Mouse (Mus musculus) liver, postnatal 0 days (tissue): ENCODE measurements around the gene Lmo4. TPM values are rescaled to one million over a fixed set of nuclear protein-coding genes. Genes with fewer than 3 reads are reported as not detected.

Source experiments
- ATAC-seq: fragments of 200-750 bp; cut with Nextera tagmentation; 2 replicates; pipeline ENCODE4 v1.8.0; 2017; ENCODE audit warnings: mild to moderate bottlenecking, moderate library complexity
- DNase-seq: peaks from one replicate; pipeline ENCODE4 v3.0.0-alpha.2; 2016
- H3K27ac ChIP-seq: fragments of 300-500 bp; sonication (generic); 2 replicates; pipeline ENCODE4 v1.5.1; 2014; ENCODE audit warnings: antibody characterized with exemption, moderate library complexity, mild to moderate bottlenecking, low read depth
- H3K27me3 ChIP-seq: fragments of 300-500 bp; sonication (generic); 2 replicates; pipeline ENCODE4 v1.6.1; 2014; ENCODE audit warnings: low read length, control low read depth, mixed read lengths; ENCODE audit not compliant: insufficient read depth
- H3K36me3 ChIP-seq: fragments of 300-500 bp; sonication (generic); replicated peaks from 2 replicates; pipeline ENCODE4 v1.6.1; 2014; ENCODE audit warnings: mild to moderate bottlenecking, control low read depth, low read length, moderate library complexity, mixed read lengths; ENCODE audit not compliant: insufficient read depth
- H3K4me1 ChIP-seq: fragments of 300-500 bp; sonication (generic); 2 replicates; pipeline ENCODE4 v1.6.1; 2014; ENCODE audit warnings: antibody characterized with exemption, mild to moderate bottlenecking, control low read depth; ENCODE audit not compliant: insufficient read depth
- H3K4me2 ChIP-seq: fragments of 300-500 bp; sonication (generic); 2 replicates; pipeline ENCODE4 v1.6.1; 2014; ENCODE audit warnings: low read depth, mild to moderate bottlenecking, low read length, moderate library complexity, mixed read lengths
- H3K4me3 ChIP-seq: fragments of 300-500 bp; sonication (generic); 2 replicates; pipeline ENCODE4 v1.5.1; 2014; ENCODE audit warnings: low read depth, low read length
- H3K9ac ChIP-seq: fragments of 300-500 bp; sonication (generic); replicated peaks from 2 replicates; pipeline ENCODE4 v1.6.1; 2014; ENCODE audit warnings: mild to moderate bottlenecking, moderate library complexity
- H3K9me3 ChIP-seq: fragments of 300-500 bp; sonication (generic); 2 replicates; pipeline ENCODE4 v1.6.1; 2016; ENCODE audit warnings: mild to moderate bottlenecking, control low read depth, low read length, mixed read lengths
- CTCF ChIP-seq: sonication (generic); IDR thresholded peaks from 2 replicates; pipeline ENCODE4 v1.5.1; 2016; ENCODE audit warnings: antibody characterized with exemption, low read depth
- EP300 ChIP-seq: IDR thresholded peaks from 2 replicates; pipeline ENCODE4 v1.6.1; 2016; ENCODE audit warnings: antibody characterized with exemption, low read depth, mild to moderate bottlenecking
- WGBS: fragments of 180-500 bp; shearing (Covaris S2); extraction: QIAGEN DNeasy Blood & Tissue Kit; methylation state at CpG from one replicate; pipeline ENCODE4 v1.1.7; 2014; ENCODE audit not compliant: insufficient replicate concordance; 5-methylcytosine and 5-hydroxymethylcytosine counted together
- polyA plus RNA-seq: library from polyadenylated mRNA; unstranded; fragments of >200 nt; fragmentation: Nextera tagmentation; extraction: Ambion mirVana; gene quantifications from 2 replicates; pipeline ENCODE4 v1.2.1, GENCODE M21; 2015

The Lmo4 gene
- polyA plus RNA-seq, 1 experiment from 2014 or later = 17.4 TPM

DNA sequence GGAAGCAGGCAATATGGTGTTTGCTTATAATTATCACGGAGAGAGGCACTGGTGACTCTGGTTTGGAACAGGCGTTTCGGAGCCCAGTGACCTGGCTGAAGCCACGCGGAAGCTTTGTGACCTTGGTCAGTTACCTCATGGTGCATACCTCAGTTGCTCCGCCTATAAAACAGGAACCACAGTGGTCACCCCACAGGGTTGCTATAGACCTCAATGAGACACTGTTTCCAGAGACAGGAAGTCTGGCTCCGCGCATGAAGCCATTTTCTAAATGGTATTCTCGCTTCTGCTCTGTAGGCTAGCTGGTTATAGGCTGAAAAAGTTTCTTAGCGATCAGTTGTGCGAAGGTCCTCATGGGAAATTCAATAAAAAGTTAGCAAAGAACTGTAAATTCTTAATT, 33.5 kb upstream of the Lmo4 start:
- Histone ChIP-seq H3K4me3 (no peak overlapping the region), H3K4me1 (no peaks in the 10 kb centered on the region), H3K9me3 (no peaks in the 10 kb centered on the region), H3K9ac (no peak overlapping the region), H3K27me3 (no peaks in the 10 kb centered on the region), H3K27ac (no peak overlapping the region), H3K36me3 (no peaks in the 10 kb centered on the region), H3K4me2 (no peak overlapping the region)
- TF ChIP-seq CTCF (no peak), EP300 (no peak)
- 82% methylated on average over 11 of the region's 11 CpGs for WGBS
- ATAC-seq (no peak), DNase-seq (no peak)

DNA sequence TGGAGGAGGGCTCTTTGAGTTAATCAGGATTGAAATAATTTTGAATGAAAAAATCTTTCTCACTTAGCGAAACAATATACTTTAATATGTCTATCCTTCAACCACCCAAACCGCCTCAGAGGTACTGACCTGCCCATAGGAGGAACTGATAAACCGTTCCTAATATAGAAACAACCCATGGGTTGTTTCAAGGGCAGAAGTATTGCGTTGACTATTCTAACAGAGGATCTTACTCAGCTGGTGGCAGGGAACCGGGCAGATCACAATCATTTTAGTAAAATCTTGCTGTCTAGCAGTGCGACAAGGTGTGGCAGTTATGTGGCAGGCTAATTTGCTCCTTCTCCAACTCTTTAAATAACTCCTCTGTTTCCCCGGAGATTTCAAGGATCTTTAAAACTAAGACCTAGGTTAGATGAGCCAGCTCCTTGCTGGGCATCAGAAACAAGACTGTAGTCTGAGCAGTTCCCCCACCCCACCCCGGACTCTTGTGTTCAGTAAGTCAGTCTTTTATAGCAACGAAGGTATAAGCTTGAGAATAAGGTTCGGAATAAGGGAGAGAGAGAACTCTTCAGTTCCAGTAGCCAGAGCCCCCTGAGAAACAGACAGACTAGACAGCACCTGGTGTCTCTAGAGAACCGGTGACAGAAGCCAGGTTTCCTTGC, 27.5 kb upstream of the Lmo4 start:
- Histone ChIP-seq H3K4me3 (no peak overlapping the region), H3K9ac (no peak overlapping the region), H3K4me1 (no peaks in the 10 kb centered on the region), H3K27ac (no peak overlapping the region; the same call in 1 of the 2 replicates), H3K27me3 (no peaks in the 10 kb centered on the region), H3K36me3 (no peaks in the 10 kb centered on the region), H3K9me3 (no peaks in the 10 kb centered on the region), H3K4me2 (no peak overlapping the region)
- DNase-seq = no peak
- TF ChIP-seq EP300 (no peak), CTCF (no peak)
- WGBS = 56% methylated on average over 11 of the region's 11 CpGs
- ATAC-seq = no peak

DNA sequence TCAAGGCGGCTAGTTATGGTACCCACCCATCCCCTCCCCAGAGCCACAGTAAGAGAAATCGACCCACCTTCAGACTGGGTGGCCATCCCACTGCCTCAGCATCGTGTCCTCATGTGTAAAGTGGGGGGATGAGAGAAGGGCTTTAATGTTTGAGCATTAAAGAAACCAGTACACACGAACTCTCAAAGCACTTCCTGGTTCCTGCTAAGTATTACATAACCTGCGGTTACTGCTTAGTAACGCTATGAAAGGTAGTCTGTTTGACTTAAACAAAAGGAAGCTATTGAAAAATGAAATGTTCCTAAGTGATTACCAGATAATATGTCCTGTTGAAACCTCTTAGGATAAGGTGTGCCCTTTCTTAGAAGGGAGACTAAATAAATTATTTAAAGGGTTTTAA, 26.9 kb upstream of the Lmo4 start:
- 50% methylated on average over 6 of the region's 6 CpGs for WGBS

DNA sequence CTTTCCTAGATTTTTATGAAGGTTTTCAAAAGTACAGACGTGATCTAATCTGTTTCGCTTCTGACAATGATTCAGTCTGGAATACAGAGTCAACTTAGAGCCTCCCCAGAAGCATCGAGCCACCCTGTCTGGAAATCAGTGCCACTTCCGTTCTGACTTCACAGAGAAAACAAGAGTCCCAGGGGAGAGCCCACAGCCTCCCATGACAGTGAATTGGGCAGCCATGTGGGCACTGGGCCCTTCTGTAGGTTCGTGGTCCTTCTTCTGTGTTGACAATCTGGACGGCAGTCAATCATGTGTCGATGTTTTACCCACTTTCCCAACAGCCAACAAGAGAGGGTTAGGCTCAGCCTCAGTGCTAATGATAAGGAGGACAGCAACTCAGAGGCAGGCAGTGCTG, 26.4 kb upstream of the Lmo4 start:
- 66% methylated on average over 7 of the region's 7 CpGs for WGBS
- Histone ChIP-seq H3K4me1 (no peaks in the 10 kb centered on the region), H3K9me3 (no peaks in the 10 kb centered on the region), H3K36me3 (no peaks in the 10 kb centered on the region), H3K27me3 (no peaks in the 10 kb centered on the region), H3K27ac (no peak overlapping the region), H3K4me3 (no peak overlapping the region), H3K9ac (no peak overlapping the region), H3K4me2 (peak overlapping the region; percentile 3; the same call in 1 of the 2 replicates)
- TF ChIP-seq EP300 = no peak
- TF ChIP-seq CTCF = no peak
- DNase-seq = no peak
- no peak for ATAC-seq

More for the DNA sequence above, 26.9 kb upstream of the Lmo4 start:
- ATAC-seq = no peak
- DNase-seq = no peak
- Histone ChIP-seq H3K36me3 (no peaks in the 10 kb centered on the region), H3K27me3 (no peaks in the 10 kb centered on the region), H3K4me1 (no peaks in the 10 kb centered on the region), H3K9ac (no peak overlapping the region), H3K9me3 (no peaks in the 10 kb centered on the region), H3K4me2 (peak overlapping the region; percentile 3; the same call in 1 of the 2 replicates), H3K27ac (no peak overlapping the region), H3K4me3 (no peak overlapping the region)
- TF ChIP-seq EP300 (no peak), CTCF (no peak)

DNA sequence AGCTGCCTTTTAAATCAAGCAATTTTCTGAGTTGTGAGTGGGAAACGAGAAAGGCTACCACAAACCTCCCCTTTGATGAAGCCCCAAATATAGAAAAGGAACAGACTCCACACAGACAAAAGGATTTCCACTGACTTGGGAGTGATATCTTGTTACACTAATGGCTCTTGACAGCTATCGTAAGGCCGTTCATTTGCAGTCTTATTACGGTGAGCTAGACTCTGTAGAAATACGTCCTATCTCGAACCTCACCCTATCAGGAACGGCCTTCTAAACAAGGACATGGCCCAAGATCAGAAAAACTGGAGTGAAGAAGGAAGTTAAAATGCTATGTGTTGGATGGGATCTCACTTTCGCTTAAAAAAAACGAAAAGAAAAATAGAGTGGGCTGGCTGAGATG, 25.0 kb upstream of the Lmo4 start:
- H3K9me3 ChIP-seq = no peaks in the 10 kb centered on the region
- H3K36me3 ChIP-seq = no peaks in the 10 kb centered on the region
- no peak overlapping the region for H3K4me3 ChIP-seq
- H3K27me3 ChIP-seq = no peaks in the 10 kb centered on the region
- no peak overlapping the region for H3K9ac ChIP-seq
- no peak overlapping the region for H3K27ac ChIP-seq
- 78% methylated on average over 9 of the region's 9 CpGs for WGBS
- no peaks in the 10 kb centered on the region for H3K4me1 ChIP-seq
- TF ChIP-seq CTCF (no peak), EP300 (no peak)
- ATAC-seq (no peak), DNase-seq (no peak)
- no peak overlapping the region for H3K4me2 ChIP-seq

DNA sequence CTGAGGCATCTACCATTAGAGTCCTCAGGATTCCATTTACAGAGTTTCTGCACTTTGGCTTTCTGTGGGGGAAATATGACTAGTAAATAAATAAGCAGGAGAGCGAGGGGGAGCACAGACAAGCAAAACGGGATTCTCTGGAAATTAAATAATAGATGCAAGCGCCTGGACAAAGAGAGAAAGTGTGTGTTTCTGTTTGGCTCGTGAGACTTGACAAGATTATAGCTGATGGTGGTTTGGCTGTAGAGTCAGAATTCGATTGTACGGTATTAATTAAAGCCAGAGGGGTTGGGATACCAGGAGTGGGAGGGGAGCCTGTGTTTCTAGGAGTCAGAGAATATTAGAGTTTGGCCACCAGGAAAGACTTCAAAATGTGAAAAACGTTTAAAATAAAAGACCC, 24.3 kb upstream of the Lmo4 start:
- 76% methylated on average over 7 of the region's 7 CpGs for WGBS
- H3K9me3 ChIP-seq = no peaks in the 10 kb centered on the region
- TF ChIP-seq CTCF = no peak
- no peak for TF ChIP-seq EP300
- H3K4me2 ChIP-seq = no peak overlapping the region
- no peak overlapping the region for H3K27ac ChIP-seq
- H3K36me3 ChIP-seq = no peaks in the 10 kb centered on the region
- H3K4me1 ChIP-seq = no peaks in the 10 kb centered on the region
- DNase-seq (no peak), ATAC-seq (no peak)
- no peak overlapping the region for H3K9ac ChIP-seq
- H3K4me3 ChIP-seq = no peak overlapping the region
- no peaks in the 10 kb centered on the region for H3K27me3 ChIP-seq
